Mouse (Mus musculus) kidney, postnatal 10 days (tissue): ENCODE data around the gene Tmem38a.

Experiments
- DNase-seq: peaks from one replicate; pipeline ENCODE4 v3.0.0; 2021; ENCODE audit warnings: mixed read lengths

Gene Tmem38a

DNA sequence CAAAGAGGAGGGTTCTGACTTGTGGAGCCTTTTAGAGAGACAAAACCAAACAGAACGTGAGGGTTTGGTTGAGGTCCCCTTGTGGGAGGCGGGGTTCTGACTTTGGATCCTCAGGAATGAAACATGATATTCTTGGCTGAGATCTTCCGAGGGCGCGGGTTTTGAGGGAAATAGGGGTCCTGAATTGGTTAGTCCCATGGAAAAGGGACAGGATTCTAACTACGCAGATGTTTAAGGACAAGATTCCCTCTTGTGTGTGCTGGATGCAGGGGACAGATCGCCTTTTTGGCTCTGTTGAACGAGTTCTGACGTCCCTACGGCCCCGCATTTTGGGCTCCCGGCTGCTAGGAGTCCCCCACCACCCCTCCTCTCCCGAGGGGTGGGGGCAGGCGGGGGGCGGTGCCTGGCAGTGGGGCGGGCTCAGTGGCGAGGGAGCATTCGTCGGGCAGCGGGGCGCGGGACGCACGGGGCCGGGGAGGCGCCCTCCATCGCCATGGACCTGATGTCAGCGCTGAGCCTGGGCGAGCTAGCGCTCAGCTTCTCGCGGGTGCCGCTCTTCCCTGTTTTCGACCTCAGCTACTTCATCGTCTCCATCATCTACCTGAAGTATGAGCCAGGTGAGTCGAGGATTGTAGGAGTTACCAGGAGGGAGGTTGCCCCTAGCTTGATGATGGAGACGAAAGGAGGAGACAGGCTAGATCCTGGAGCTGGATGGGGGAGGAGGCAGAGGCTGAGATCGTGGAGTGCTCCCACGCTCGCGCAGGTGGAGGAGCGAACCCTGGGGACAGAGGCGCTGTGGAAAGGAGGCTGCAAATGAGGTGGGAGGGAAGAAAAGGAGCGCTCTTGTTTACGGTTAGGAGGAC lies at the start of gene Tmem38a:
Gene Tmem38a (plus strand): TSS at position 445 of the 863 bp plus-strand sequence.
- peak; percentile 89 for DNase-seq

DNA sequence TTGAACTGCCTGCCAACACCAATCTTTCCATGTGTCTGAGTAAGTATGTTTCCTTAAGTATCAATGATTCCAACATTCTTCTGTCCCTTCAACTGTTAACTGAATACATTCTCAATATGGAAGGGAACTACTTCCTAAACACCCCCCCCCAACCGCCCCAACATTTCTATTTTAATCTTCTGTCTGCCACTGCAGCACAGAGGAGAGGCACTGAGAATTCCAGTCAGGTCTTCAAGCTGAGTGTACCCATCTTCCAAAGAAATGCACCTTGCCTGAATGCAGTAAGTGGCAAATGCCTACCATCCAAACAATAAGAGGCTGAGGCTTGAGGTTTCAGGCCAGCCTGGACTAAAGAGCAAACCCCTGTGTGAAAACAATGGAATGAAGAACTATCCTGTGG lies 39.8 kb upstream of the Tmem38a start:
- DNase-seq = no peak

DNA sequence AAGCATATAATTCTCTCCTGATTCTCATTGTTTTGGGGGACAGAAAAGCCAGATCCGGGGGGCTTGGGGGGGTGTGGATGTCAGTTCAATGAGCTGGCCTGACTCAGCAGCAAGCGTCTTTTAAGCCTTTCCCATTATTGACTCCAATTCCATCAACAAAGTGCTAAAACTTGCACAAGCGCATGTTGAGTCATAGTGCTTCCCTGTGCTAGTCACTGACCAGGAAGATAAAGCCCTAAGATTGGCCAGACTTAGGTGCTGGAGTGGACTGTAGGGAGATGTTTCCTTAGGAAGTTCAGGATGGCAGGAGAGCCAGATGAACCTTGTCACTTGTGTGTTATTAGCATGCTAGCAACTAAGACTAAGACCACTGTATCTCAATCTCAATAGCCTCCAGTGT lies 37.0 kb upstream of the Tmem38a start:
- no peak for DNase-seq

DNA sequence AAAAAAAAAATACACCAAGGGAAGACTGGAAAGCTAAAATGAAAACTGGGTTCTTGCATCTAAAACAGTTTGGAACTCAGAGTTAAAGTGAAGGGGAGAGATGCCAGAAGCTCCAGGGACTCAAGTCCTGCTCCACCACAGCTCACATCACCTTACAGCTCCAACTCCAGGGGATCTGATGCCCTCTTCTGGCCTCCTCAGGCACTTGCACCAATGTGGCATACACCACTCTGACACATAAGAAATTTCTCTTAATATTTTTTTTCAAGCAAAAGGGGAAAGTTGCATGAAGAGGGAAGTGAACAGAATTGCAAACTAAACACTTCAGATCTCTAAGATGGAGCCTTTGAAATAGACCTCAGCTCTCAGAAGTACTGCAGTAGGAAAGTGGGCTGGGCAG lies 32.6 kb upstream of the Tmem38a start:
- no peak for DNase-seq

DNA sequence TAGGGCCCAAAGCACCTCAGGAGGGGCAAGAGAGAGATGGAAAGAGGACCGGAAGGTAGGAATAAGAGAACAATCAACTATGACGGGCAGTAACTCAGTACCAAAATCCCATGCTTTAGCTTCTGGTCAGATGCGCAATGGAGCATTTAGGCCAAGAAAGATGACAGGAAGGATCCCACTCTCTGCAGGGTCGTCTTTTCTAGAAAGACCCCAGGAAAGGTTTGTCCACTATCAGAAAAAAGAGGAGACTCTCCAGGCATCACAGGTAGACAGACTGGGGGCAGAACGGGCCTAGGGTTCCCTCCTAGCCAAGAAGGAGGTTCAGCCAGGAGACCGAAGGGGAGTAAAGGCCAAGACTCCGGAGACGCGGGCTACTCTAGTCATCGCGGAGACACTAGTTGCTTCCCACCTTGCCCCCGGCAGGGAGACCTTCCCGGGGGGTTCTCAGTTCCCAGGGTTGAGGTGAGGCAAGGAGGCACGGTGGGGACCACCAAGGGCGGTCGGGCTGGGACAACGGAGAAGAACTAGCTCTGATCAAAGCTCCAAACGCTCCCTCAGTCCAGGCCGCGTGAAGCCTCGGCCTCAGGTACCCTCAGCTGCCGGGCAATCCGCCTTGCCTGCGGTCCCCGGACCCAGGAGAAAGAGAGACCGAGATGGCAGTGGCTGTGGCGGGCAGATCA lies 24.6 kb upstream of the Tmem38a start:
- DNase-seq = no peak

DNA sequence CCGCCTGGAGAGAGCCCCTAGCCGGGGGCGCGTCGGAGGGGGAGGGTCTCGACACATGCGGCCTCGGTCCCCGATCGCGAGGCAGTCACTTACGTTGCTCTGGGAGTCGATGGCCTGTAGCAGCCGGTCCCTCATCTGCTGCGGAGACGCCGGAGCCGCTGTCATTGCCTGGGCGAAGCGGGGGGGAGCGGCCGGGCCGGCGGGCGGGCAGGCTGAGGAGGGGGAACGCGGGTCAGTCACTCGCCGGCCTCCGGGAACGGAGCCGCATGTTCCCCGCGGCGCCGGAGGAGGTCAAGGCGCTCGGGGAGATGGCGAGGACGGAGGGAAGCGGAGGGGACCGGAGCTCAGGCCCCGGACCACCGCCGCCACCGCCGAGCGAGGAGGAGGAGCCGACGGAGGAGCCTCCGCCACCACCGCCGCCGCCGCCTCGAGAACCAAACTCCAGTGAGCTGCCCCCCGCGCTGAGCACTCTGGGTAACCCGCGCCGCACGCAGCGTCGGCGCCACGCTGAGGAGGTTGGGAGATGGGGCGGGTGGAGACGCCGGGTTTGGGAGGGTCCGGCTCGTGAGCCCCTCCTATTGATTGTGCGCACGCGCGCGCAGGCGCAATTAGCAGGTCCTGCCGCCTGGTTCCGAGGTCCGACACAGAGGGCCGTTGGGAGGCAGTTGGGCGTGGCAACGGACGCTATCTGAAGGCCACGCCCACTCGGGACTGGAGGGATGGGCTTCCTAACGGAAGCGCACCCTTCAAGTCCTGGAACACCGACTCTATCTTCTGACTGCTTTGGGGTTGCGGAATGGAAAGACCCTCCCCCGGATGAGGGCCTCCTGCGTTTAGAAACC lies 23.8 kb upstream of the Tmem38a start, which contains the start of gene Med26:
Gene Med26 (minus strand): TSS at position 469 of the 842 bp plus-strand sequence.
- peak; percentile 99 for DNase-seq

DNA sequence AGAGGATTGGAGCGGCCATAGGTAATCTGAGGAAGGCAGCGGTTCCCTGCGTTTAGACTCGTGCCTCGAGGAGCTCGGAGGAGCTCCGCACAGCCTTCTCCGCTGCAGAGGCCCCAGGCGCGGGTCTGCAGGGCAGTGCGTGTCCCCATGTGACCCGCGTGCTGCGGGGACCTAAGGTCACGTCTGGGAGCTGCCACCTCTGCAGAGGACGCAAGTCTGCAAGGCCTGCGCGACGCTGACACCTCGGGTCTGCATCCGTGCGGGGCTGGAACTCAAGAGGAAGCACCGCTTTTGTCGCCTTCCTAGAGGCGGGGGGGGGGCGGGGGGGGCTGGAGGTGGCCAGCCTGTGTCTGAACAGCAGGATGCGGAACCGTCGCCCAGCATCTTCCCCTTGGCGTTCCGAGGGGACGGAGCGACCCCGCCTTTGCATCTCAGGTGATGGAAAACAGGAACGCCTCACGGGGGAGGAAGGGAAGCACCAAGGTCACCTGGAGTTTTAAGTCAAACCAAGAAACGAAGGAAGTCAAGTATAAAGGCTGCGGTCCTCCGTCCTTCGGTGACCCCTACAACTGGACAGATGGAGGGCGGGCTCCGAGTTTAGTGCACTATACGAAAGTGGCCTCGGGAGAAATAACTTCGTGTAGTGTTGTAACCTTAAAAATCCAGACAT lies 23.1 kb upstream of the Tmem38a start:
- peak; percentile 75 for DNase-seq

DNA sequence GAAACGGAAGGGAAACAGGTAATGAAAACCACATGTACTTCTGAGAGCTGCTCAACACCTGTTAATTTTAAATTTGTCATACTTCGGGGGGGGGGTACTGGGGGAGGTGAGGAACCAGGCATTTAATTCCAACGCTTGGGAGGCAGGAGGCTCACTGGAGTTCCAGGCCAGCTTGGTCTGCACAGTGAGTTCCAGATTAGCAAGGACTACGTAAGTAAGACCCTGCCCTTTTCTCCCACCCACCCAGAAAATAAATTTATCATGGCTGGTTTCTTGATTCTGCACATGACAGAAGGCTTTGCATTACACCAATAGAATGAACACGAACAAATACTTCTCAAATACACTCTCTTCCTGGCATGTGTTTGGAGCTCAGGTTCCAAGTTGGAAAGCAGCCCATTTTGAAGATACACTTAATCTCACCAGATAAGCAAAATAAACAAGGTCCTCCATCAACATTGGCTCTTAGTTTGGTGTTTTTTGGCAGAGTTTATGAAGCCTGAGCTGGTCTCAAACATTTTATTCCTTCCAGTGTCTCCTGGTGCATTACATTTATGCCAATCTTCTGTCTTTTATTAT lies 22.5 kb upstream of the Tmem38a start:
- DNase-seq = no peak

DNA sequence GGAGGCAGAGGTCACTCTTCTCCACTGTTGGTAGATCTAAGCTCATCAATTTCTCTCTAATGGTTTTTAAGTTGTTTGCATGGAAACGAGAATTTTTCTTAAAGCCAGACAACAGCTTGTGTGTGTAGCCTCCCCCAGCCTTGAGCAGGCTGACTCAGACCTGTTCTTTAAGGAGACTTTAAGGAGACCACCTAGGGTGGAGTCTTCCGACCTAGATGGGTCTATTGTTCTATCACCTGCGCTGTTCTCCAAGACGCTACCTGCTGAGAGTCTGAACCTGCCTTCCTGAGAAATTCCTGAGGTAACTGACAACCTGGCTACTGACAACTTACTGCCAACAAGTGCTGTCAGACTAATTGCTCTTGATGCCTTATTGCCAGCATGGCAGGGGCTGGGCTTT lies 16.1 kb upstream of the Tmem38a start:
- no peak for DNase-seq

DNA sequence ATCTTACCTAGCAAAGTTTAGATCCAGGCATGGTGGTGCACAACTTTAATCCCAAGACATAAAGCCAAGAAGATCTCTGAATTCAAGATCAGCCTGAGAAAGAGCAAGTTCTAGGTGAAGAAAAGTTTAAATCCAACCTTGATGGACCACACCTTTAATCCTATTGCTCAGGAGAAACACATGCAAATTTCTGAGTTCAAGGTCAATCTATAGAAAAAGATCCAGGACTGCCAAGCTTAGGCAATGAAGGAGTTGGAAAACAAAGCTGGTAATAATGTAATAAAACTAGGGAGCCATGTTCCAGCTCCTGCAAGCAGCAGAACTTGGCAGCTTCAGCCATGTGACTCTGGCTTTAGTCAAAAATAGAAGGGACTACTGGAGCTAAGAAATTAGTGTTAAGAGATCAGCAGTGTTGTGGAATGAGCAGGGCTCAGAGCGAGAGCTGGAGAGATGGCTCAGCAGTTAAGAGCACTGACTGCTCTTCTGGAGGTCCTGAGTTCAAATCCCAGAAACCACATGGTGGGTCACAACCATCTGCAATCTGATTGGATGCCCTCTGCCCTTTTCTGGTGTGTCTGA lies 10.7 kb upstream of the Tmem38a start:
- no peak for DNase-seq

DNA sequence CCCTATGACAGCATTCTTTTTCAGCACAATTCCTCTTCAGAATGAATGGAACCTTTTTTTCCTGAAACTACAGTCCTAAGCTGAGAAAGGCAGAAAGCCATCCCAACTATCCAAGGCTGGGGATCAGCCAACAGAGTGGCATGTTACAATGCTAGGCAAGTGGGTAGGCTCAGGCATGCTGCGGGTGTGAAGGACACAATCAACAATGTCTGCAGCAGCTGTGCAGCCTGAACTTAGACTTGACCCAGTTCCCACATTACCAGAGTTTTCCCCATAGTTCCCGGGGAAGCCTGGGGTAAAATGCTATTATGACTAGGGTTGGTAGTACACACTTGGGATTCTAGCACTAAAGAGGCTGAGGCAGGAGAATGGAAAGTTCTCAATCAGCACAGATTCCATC lies 5.9 kb upstream of the Tmem38a start:
- no peak for DNase-seq

DNA sequence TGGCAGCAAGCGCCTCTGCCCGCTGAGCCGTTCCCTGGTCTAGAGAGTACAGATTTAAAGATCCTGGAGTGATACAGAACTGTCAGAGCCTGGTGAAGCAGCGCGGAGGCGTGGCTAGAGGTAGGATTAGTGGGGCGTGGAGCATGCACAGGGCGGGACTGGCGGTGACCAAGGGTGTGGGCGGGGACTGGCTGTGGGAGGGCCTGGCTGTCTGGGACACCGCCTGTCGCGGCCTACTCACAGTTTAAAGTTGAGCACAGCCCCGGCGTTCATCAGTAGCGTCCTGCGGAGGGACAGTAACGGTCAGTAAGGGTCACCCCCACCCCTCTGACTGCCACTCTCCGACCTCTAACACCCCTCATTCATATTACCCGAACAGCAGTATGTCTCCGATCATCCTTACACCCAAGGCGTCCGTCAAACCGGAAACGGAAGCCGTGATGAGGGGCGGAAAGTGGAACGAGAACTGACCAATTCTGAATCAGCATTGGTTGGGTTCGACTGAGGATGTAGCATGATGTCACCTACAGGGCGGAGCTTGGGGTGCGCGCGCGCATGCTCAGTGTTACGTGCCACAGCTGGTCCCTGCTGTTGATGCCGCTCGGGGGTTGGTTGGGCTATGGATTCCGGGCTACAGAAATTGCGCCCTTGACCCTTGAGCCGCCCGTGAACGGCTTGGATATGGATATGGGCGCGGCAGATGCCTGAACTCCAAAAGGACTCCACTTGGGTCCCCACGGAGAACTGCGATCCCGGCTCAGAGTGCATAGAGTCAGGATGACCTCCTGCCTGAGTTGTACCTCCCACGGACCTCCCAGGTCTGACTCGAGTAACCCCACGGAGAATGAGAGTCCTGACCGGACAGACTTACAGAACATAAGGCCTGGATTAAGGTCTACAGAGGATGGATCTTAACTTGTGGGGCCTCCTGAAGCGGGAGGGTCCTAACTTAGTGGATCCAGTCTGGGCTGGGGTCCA lies 933 bp upstream of the Tmem38a start, which contains the start of gene Smim7:
Gene Smim7 (minus strand): TSS at position 456 of the 978 bp plus-strand sequence.
- DNase-seq = peak; percentile 98

DNA sequence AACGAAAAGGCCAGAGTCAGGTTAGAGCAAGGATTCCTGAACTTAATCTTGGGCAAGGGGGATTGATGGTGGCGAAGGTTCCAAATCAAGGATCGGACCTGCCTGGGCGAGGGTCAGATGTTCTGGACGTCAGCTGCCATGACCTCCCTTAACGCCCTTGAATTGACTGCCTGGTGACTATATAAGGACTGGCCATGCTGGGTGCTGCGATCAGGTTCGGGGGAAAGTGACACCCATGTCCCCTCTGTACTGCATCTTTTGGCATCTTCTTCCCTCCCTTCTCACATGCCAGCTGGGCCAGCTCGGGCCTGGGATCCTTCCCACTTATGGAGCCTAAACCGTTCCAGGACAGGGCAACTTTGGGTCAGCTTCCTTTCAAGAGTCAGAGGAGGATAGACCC lies 652 bp downstream of the Tmem38a start:
- DNase-seq = no peak

DNA sequence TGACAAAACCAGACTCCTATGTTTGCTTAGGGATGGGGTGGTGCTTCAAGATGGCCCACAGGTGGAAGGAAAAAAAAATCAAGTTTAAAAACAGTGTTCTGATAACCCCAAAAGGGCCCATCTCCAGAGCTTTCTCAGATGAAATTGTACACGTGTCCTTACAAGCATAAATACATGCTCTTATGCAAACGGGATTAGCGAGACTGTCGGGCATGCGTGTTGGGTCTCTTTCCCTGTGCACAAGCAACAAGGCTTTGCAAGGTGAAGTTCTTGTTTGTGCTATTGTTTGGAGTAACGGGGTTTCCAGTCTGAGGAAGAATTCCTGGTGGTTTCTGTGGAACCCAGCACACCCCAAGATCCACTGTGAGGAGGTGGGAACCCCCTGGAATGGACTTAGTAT lies 1.6 kb downstream of the Tmem38a start:
- DNase-seq = no peak

DNA sequence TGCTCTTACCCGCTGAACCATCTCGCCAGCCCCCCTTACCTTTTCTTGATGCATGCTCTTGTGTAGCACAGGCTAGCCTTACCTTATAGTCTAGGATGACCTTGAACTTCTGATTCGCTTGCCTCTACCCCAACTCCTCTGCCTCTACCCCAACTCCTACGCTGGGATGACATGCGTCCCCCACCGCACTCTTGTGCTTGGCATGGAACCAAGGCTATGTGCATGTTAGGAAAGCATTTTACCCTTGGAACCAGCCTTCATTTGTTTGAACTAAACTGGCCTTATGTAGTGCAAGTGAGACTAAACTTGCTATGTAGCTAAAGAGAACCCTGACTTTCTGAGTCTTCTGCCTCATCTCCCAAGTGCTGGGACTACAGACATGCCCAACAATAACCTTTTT lies 4.1 kb downstream of the Tmem38a start:
- DNase-seq = no peak

DNA sequence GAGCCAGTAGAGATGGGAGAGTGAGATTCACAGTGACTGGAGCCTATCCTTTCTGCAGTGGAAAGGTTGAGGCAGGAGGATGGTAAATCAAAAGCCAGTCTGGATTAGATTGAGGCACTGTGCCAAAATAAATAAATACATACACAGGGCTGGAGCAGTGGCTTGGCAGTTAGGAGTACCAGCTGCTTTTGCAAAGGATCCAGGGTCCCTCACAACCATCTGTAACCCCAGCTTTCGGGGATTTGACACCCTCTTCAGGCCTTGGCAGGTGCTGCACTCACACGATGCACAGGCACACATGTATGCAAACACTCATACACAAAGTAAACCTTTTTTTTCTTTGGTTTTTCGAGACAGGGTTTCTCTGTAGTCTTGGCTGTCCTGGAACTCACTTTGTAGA lies 5.4 kb downstream of the Tmem38a start:
- no peak for DNase-seq

DNA sequence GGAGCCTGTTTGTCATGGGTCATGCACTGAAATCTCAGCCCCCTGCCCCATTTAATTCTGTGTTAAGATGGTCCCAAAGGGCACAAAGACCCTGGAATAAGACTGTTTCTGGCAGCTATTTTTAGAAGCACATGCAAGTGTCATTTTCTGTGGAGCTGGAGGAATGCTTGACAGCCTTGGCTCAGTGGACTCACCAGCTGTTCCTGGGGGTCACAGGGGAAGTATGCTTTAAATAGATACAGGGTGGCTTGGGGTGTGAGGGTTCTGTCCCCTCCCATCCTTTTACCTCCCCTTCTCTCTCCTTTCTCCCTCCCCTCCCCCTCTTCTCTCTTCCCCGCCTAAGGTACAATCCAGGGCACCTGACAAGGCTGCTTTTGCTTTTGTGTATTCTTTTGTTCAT lies 6.1 kb downstream of the Tmem38a start:
- DNase-seq = peak; percentile 27

DNA sequence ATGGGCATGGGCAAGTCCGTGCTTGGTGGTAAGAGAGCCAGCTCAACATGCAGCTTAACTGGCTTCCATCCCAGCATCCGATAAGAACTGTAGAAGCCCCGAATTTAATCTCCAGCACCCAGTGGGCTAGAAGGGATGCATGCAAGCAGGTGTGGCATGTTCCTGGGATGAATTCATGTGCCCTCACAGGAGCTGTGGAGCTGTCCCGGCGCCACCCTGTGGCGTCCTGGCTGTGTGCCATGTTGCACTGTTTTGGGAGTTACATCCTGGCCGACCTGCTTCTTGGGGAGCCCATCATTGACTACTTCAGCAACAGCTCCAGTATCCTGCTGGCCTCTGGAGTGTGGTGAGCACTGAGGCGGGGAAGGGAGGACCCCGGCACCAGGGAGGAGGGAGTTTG lies 7.5 kb downstream of the Tmem38a start:
- DNase-seq = no peak

DNA sequence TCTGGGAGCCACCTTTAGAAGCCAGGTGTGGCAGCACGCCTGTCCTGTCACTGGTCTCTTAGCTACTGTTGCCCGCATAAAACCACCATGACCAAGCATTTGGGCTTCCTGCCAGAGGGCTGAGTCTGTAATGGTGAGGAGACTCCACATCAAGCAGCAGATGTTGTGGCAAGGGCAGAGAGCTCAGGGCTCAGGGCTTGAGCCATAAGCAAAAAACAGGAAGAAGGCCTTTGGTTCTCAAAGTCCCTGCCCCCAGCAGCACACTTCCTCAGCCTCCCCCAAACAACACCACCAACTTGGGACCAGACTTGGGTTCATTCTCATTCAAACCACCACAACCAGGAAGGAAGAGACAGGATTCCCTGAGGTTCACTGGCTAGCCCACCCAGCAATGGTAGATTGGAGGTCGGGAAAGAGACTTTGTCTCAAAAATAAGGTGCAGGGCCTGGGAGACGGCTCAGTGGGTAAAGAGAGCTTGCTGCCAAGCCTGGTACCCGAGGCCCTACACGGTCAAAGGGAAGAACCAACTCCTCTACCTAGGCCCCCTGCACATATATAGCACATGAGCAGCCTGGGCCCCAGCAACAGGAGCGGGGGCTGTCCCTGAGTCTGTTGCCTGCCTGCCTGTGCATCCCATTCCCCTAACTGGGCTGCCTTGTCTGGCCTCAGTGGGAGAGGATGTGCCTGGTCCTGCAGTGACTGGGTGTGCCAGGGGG lies 11.4 kb downstream of the Tmem38a start:
- DNase-seq = peak; percentile 35

DNA sequence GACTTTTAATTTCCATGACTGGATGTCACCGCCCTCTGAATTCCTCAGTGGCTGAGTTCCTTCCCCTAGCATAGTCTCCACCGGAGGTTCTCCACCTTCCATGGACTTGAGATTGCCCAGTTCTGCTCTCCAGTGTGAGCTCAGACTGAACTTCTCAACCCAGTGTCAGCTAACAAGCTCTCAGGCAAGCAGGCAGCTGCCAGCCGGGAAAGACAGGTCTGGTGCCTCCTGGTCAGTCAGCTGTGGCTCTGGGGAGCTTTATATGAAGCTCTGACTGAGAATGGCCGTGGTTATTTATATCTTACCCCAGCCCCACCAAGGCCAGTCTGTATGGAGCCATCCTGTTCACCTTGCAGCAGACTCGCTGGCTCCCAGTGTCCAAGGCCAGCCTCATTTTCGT lies 12.5 kb downstream of the Tmem38a start:
- DNase-seq = no peak
